Comparison of ENCODE assay signal across 22 mouse cellular contexts in genomic region chr11:32444266-32444665, GRCm38 (mm10).
"Had no signal": no experiment of that assay in that cellular context is flagged by ENCODE, and none has a peak within 500 bp of the region (broad histone marks: within the 10 kb centered on the region; RNA-seq: fewer than 3 reads in every experiment).

No protein-coding gene starts in this region.

- H3K9ac ChIP-seq: liver, embryonic 15.5 days; liver, postnatal 0 days; lung, embryonic 15.5 days; midbrain, embryonic 13.5 days; midbrain, embryonic 15.5 days; neural tube, embryonic 13.5 days; neural tube, embryonic 15.5 days had no signal

- H3K27me3 ChIP-seq: liver, embryonic 15.5 days; lung, embryonic 15.5 days; midbrain, embryonic 13.5 days; midbrain, embryonic 15.5 days; neural tube, embryonic 13.5 days; neural tube, embryonic 15.5 days had no signal

- H3K27ac ChIP-seq: liver, embryonic 15.5 days; lung, embryonic 15.5 days; macrophage; midbrain, embryonic 13.5 days; midbrain, embryonic 15.5 days; neural tube, embryonic 13.5 days; neural tube, embryonic 15.5 days had no signal

- H3K4me1 ChIP-seq: liver, embryonic 15.5 days; lung, embryonic 15.5 days; midbrain, embryonic 13.5 days; midbrain, embryonic 15.5 days; neural tube, embryonic 13.5 days; neural tube, embryonic 15.5 days had no signal

- H3K36me3 ChIP-seq: liver, embryonic 15.5 days; lung, embryonic 15.5 days; midbrain, embryonic 13.5 days; midbrain, embryonic 15.5 days; neural tube, embryonic 13.5 days; neural tube, embryonic 15.5 days had no signal

- ATAC-seq: liver, postnatal 0 days; lung, postnatal 0 days; midbrain, embryonic 13.5 days; midbrain, embryonic 15.5 days had no signal

- DNase-seq: liver, postnatal 0 days; lung, adult 2 months; lung, postnatal 14 days; lung, postnatal 36 days; right cerebral cortex, adult 18-20 months; right cerebral cortex, postnatal 25 days; right cerebral cortex, postnatal 4 days; spleen, adult 18-20 months; thymus, adult 18-20 months; thymus, postnatal 14 days; thymus, postnatal 4 days had no signal

- H3K9me3 ChIP-seq: liver, embryonic 15.5 days; lung, embryonic 15.5 days; midbrain, embryonic 13.5 days; midbrain, embryonic 15.5 days; neural tube, embryonic 13.5 days; neural tube, embryonic 15.5 days had no signal

- H3K4me2 ChIP-seq: liver, embryonic 15.5 days; lung, embryonic 15.5 days; midbrain, embryonic 11.5 days; midbrain, embryonic 13.5 days; midbrain, embryonic 15.5 days; neural tube, embryonic 13.5 days; neural tube, embryonic 15.5 days had no signal

- H3K4me3 ChIP-seq: liver, embryonic 15.5 days; lung, embryonic 15.5 days; megakaryocyte, embryonic 14.5 days; midbrain, embryonic 13.5 days; midbrain, embryonic 15.5 days; myocyte; neural tube, embryonic 13.5 days; neural tube, embryonic 15.5 days had no signal
